Mouse (Mus musculus): ENCODE data around the gene Slc26a10.

Slc26a10 gene

DNA sequence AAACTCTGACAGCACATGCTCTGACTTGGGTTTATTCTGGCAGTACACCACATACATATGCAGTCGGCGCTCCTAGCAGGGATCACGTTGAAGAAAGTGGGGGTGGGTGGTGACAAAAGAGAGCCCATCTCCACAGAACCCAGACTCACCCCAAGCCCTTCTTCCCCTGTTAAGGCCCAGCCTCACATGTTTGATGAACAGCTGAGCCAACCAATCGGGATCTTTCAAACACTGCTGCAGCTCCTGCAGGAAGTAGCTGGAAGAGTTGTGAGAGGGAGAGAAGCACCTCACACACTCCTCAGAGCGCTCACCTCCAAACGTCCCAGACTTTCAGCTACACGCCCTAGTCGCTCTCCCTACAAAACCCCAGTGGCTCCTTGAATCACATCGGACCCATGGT lies 4.7 kb upstream of the Slc26a10 start:
- in situ Hi-C loops (cut with MboI; ENCODE audit: low sequenced_read_pairs): no loop called here

DNA sequence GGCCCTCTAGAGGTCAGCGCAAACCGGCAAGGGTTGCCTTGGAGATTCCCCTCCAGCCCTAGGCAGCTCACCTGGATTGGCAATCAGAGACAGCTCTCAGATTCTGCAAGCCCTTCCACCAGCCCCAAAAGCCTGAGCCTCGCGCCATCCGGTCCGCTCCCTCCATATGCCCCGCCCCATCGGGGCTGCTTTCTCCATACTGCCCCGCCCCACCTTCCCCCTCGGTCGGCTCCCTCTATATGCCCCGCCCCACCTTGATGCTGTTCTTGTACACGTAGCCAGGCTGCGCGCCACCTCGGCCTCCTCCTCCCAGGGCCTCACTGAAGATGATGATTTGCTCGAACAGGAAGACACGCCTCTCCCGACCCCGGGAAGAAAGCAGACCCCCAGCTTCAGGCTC lies 3.3 kb upstream of the Slc26a10 start:
- in situ Hi-C loops (cut with MboI; ENCODE audit: low sequenced_read_pairs): no loop called here

DNA sequence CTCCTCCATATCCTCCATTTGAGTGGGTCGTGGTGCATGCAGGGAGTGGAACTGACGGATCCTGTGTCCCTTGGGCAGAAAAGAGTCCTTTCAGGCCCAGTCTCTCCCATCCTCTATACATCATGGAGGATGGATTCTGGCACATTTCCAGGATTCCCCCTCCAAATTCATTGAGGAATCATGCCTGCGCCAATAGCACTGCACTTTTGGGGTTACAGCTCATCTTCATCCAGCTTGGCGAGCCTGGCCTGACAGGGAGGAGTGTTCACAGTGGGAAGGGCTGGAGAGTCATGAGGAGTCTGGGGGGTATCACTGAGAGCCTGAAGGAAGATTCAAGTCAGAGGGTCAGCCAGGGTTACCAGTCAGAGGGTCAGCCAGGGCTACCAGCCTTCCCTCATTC lies 2.2 kb upstream of the Slc26a10 start:
- in situ Hi-C loops (cut with MboI; ENCODE audit: low sequenced_read_pairs): no loop called here

DNA sequence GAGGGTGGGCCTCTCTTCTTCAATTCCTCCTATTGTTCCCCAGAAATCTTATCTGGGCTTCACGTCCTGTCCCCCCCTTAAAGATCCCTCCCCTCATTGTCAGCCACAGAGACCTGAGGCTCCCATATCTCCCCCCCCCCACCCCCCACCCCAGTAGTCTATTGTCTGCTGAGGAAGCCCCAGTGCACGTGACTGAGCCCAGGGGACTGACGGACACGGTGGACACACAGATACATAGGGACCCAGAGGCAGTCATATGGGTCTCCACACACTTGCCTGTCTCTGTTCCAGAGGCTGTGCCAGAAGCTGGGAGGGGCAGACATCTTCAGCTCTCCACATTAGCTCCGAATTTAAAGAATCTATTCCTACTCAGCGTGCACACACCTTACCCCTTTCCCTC lies 1.1 kb upstream of the Slc26a10 start:
- in situ Hi-C loops (cut with MboI; ENCODE audit: low sequenced_read_pairs): no loop called here

DNA sequence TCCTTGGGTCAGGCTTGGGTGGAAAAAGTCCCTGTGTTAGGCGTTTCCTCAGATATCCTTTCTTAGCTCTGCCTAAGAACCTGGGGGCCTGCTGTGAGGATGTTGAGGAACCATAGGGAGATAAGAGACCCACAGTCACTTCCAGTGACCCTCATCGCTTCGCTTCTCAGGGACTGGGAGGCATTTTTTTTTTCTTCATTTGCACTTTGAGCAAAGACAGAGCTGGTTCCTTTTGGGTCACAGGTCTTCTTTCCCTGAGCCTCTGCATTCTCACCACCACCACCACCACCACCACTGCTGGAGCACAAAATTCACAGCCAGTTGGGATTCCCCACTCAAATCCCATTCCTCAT lies 226 bp upstream of the Slc26a10 start:
- in situ Hi-C loops (cut with MboI; ENCODE audit: low sequenced_read_pairs): no loop called here

DNA sequence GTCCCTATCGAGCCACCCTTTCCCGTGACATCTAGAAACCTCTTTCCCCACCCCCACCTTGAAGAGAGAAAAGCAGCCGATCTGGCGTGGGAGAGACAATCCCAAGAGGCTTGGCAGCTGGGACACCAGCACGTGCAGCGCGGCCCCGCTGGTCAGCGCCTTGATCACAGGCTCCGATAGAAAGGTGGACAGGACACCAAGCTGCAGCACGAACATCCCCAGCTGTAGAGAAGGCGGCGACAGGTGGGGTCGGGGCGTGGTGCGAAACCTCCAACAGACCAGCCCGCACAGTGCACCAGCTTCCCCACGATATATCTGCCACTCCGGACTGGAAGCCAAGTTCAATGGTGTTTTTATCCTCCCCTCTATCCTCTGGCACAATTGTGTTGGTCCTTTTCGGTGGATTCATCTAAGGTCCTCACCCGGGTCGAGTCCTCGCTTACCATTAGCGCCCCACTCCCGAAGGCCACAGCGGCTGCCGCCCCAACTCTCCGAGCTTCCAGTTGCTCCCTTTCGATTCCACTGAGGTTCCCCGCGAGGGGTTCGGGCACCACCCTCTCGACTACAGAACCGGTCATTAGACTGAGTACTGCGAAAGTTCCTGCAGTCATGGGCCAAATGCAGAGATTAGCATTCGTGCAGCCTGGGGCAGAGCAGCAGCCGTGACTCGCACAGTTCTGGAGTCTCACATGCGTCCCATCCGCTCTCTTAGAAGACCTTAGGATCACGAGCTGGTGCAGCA lies 2.0 kb downstream of the Slc26a10 start:
- in situ Hi-C loops (cut with MboI; ENCODE audit: low sequenced_read_pairs): no loop called here

DNA sequence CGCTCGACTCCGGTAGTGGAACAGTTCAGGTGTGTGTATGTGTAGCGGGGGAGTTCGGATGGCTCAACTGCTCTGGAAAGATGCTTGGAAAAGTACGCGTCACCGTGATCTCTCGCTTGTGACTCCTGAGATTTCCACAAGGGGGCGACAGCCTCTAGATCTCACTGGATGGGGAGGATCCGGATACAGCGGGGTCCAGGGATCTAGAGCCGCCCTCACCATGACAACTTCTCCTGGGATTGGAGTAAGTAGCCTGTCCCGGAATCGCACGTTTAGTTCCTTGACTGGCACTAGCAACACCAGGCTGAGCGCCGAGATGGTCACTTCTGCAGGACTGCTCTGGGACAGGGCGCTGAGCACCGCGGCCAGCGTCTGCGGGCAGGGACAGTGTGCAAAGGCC lies 2.7 kb downstream of the Slc26a10 start:
- in situ Hi-C loops (cut with MboI; ENCODE audit: low sequenced_read_pairs): no loop called here

DNA sequence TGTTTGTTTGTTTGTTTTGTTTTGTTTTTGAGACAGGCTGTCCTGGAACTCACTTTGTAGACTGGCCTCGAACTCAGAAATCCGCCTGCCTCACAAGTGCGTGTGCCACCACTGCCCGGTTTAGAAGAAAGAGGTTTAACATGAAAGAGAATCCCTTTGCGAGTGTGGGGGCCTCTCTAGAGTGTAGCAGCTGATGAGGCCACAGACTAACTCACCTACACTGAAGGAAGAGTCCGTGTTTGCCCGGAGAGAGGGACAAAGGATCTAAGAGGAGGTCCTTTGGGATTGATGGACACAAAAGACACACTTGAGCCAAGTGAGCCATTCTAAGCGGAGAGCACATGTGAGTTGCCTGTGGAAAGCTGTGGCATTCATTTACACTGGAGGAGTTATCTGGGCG lies 3.2 kb downstream of the Slc26a10 start:
- in situ Hi-C loops (cut with MboI; ENCODE audit: low sequenced_read_pairs): no loop called here

DNA sequence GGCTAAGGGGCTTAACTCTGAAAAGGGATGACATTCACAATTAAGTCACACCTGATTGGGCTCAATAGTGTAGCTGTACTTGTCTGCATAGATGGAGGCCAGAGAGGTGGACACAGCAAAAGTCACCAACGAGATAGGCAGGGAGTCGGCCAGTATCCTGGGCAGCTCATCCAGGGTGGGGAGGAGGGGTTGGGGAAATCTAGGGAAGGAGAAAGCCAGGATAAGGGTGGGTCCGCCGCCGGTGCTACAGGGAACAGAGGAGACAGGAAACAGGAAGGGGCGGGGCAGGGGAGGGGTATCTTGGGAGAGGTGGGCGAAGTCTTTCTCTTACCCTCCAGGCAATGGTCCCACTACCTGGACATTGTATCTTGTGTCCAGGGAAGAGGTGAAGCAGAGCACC lies 3.7 kb downstream of the Slc26a10 start:
- in situ Hi-C loops (cut with MboI; ENCODE audit: low sequenced_read_pairs): no loop called here

DNA sequence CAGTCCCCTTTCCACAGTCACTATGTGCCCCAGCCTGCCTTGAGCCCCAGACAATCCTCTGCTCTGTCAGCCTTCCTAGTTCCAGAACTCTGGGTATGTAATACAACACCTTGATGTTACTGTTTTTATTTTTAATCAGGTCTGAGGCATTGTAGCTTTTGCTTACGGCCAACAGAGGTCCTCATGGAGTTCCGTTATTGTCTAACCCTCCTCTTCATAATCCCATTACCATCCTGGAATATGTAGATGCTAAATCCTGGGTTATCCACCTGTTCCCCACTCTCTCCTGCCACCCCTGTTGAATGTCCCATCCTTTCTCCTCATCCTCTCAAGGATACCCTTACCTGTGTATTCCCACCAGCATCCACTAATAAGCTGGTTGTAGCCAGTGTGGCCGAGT lies 4.2 kb downstream of the Slc26a10 start:
- in situ Hi-C loops (cut with MboI; ENCODE audit: low sequenced_read_pairs): no loop called here

DNA sequence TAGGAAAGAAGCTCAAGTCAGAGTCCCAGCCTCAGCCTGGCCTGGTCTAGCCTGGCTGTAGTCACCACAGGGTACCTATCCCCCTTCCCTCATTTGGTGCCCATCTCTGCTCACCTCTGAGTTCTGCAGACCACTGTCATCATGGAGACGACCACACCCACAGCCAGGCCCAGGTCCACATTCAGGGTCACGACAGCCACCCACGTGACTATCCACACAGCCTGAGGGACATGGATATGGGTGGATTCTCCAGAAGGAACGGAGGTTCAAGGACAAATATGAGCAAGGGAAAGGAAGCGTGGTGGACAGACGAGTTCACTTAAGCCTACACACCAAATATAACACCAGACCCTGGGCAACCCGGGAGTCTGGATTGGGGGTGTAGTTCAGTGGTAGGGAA lies 6.3 kb downstream of the Slc26a10 start:
- in situ Hi-C loops (cut with MboI; ENCODE audit: low sequenced_read_pairs): no loop called here

DNA sequence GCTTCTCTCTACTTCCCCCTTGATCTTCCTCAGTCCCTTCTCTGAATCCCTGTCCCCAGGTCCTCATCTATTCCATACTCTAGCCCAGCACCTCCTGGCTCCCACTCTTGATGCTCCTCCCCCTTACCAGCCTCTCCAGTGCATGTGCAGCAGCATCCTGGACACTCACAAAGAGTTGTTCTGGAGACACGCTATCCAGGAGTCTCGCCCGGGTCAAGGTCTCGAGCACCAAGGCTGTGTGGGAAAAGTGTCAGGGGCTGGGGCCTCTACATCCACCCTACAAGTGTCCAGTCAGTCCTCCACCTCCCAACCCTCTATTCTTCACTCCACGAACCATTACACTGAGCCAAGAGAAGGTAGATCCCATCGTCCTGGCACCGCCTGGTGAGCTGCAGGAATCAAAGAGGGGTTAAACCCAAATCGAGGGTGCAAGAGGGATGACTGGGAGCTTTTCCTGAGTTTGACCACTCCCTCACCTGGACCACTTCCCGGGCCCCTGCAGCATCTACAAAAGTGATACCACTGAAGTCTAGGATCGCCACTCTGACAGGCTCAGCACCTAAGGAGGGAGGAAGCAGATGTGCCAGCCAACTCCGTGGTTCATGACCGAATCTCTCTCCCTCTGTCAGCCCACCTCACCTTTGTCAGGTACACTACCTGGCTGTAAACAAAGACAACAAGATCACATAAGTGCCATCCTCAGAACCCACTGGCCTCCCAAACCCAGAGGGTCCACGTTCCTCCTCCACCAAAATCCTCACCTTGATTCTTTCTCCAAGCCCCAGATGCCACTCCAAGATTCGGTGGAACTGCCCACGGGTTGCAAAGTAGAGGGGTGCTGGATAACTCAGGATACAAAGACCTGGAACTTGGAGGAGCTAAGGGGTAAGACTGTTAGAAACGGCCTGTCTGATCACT lies 7.0 kb downstream of the Slc26a10 start:
- in situ Hi-C loops (cut with MboI; ENCODE audit: low sequenced_read_pairs): no loop called here

DNA sequence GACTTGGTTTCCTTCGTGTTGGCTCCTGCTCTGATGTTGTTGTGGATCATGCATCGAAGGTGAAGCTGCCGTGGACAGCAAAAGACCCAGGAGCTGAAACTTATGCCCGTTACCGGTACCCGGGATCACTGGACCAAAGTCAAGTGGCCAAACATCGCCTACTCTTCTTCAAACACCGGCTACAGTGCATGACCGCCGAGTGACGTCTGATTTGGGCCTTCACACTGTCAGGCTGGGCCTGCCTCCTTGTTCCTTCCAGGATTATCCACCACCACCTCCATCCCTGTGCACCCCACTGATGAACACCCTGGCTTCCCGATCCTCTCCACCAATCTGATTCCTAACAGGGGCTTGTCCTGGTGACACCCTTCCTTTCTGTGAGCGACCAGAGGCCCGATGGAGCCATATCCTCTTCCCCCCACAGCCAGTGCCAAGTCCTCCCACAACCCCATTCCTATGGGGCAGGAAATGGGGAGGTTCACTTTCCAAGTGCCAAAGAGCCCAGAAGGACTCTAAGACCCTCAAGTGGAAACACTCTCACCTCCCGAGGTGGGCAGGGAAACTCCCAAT lies 8.7 kb downstream of the Slc26a10 start:
- in situ Hi-C loops (cut with MboI; ENCODE audit: low sequenced_read_pairs): no loop called here

DNA sequence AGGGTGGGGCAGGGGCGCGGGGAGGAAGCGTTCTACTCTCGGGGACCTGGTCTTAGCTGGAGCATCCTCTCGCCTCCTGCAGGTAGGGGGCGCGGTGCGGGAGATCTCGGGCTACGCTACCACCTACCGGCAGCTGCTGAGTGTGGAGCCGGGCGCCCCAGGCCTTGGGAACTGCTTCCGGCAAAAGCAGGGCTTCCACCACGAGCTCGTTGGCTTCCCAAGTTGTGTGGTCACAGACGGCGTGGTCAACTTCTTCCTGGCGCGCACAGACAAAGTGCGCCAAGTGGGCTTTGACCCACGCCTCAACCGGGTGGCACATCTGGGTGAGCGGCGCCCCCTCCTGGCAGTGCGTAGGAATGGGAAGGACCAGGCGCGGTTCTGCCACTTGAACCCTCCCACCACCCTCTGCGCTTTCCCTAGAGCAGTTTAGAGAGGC lies 9.6 kb downstream of the Slc26a10 start:
- in situ Hi-C loops (cut with MboI; ENCODE audit: low sequenced_read_pairs): no loop called here

DNA sequence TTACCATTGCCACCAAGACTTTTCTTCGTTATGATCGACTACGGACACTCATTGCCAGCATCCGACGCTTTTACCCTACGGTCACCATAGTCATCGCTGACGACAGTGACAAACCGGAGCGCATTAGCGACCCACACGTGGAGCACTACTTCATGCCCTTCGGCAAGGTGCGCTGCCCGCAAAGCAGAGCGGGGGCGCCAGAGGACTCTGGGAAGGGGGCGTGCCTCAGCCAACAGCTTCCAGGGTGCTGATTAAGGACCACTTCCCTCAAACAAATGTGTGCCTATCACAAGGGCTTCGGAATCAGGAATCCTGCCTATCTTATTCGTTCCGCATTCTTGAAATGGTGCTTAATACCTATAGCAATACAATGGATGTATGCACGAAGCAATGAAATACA lies 10.4 kb downstream of the Slc26a10 start:
- in situ Hi-C loops (cut with MboI; ENCODE audit: low sequenced_read_pairs): no loop called here

DNA sequence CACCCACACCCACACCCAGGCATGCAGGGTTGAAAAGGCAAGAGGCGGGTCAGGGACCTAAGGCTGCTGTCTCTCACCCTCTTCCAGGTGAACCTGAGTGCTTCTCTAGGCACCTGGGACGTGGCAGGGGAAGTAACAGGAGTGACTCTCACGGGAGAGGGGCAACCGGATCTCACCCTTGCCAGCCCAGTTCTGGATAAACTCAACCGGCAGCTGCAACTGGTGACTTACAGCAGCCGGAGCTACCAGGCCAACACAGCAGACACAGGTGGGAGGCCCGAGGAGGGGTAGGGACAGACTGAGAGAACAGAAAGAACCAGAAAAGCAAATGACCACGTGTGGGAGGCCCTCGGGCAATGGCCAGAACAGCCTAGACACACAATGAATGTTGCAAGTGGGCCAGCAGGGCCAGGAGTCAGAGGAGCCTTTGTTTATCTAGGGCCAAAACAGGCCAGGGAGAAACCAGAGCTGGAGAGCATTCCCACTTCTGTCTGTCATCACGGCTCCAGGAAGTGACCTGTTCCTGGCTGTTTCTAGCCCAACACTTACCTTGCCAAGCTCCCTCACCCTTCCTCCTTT lies 12.7 kb downstream of the Slc26a10 start:
- in situ Hi-C loops (cut with MboI; ENCODE audit: low sequenced_read_pairs): no loop called here

DNA sequence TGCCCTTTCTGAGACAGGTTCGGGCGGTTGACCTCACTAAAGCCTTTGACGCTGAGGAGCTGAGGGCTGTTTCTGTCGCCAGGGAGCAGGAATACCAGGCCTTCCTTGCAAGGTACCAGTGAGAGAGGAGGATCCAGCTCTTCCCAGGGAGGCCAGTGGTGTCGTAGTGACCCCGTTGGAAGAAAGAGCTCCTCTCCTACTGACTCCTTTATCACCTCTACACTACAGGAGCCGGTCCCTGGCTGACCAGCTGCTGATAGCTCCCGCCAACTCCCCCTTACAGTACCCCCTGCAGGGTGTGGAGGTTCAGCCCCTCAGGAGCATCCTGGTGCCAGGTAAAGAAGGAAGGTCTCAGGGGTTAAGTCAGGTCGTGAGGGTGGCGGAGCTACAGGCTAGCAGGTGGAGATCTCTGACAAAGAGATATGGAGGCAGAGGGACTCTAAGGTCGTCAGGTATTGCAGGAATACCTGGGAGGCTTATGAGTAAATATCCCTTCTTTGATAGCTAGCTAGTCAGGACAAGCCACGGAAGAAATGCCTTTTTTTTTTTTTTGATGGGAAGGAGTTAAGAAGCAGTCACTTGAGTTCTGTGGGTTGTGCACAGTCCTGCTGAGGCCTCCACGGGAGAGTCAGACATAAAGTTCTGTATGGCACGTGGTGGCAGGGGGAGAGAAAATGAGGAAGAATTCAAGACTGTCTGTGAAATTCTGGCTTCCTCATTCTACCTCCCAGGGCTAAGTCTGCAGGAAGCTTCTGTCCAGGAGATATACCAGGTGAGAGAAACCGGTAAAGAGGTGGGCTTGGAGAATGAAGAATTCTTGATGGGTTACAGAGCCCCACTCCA lies 13.5 kb downstream of the Slc26a10 start:
- in situ Hi-C loops (cut with MboI; ENCODE audit: low sequenced_read_pairs): no loop called here

DNA sequence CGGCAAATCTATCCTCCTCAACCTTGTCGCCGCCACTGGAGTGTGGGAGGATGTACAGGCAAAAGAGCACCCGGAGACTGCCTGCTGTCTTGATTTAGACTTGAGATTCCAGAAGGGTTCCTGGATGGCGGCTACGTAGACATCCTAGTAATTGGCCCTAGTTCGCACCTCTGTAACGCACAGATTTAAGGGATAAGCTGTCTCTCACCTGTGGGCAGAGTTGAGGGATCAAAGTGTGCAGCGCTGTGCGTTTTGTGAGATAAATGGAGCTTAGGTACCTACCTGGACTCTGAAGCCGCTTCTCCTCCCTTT lies 14.1 kb downstream of the Slc26a10 start:
- in situ Hi-C loops (cut with MboI; ENCODE audit: low sequenced_read_pairs): no loop called here

DNA sequence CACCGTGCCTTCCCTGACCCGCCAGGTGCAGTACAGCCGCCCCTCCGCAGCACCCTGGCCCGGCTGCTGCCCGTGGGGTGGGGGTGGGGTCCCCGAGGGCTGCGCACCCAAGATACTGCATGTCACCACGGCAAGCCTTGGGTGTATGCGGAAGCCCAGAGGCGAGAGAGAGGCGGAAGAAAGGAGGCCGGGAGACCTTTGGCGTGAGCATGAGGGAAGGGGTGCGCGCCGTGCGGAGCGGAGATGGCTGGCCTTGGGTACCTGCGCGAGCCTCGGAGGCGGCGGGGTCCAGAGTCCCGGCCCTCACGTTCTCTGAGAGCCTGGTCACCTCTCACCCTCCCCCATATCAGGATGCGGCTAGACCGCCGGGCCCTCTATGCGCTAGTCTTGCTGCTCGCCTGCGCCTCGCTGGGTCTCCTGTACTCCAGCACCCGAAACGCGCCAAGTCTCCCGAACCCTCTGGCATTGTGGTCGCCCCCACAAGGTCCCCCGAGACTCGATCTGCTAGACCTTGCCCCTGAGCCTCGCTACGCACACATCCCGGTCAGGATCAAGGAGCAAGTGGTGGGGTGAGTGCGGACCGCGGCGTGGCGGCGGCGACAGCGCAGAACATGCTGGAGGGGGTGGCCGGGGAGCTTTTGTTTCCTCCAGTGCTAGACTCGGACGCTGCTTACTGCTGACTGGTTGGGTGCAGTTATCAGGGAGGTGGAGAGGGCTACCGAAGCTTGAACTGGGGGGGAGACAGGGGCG lies 14.6 kb downstream of the Slc26a10 start:
- in situ Hi-C loops (cut with MboI; ENCODE audit: low sequenced_read_pairs): no loop called here

DNA sequence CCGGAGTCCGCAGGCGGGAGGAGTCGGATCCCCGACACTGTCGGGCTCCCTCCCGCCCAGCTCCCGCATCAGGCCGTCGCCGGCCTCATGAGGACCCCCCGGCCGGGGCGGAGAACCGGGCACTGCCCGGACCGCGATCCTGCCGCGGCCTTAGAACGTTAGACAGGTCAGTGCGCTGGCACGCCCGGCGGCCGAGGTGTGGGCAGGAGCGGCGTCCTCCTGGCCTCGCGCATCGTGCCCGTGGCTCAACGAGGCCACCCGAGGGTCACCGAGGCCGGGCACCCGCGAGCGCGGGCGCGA lies 15.1 kb downstream of the Slc26a10 start:
- in situ Hi-C loops (cut with MboI; ENCODE audit: low sequenced_read_pairs): no loop called here
